Mouse (Mus musculus): ENCODE measurements around the gene Rnf180. TPM values are rescaled to one million over a fixed set of nuclear protein-coding genes. Genes with fewer than 3 reads are reported as not detected.
"Not testable (repeated sequence)": the region's sequence is repeated elsewhere in the genome, so short reads cannot be mapped to it uniquely, and the experiment has no call there.

The Rnf180 gene
- 22.5 and 22.6 TPM in 2 replicates for polyA plus RNA-seq (2015; fragmentation: Nextera tagmentation; extraction: Ambion mirVana)

- Histone ChIP-seq H3K9me3 (no peaks in the 10 kb centered on the region), H3K27ac (replicated peaks) (peak within 1 kb of the TSS; percentile 82), H3K4me2 (peak within 1 kb of the TSS; percentile 79), H3K27me3 (no peaks in the 10 kb centered on the region), H3K9ac (peak within 1 kb of the TSS; percentile 93), H3K4me3 (peak within 1 kb of the TSS; percentile 81), H3K4me1 (replicated peaks) (peaks cover 30% of the 10 kb centered on the region), H3K36me3 (no peaks in the 10 kb centered on the region)
- WGBS = 53% methylated on average over 11 of the region's 11 CpGs
- ATAC-seq (ENCODE audit: low read depth) = no peak
Observed at GRCm38 (mm10) chr13:105294715-105295114, at the start of gene Rnf180. Rnf180 (minus strand) TSS chr13:105294815.

GRCm38 (mm10) chr13:105331199-105331968, 36.8 kb upstream of the Rnf180 start:
- Histone ChIP-seq H3K4me3 (no peak overlapping the region), H3K27ac (replicated peaks) (no peak overlapping the region), H3K36me3 (no peaks in the 10 kb centered on the region), H3K9ac (no peak overlapping the region), H3K27me3 (no peaks in the 10 kb centered on the region), H3K4me1 (replicated peaks) (no peaks in the 10 kb centered on the region), H3K4me2 (no peak overlapping the region), H3K9me3 (no peaks in the 10 kb centered on the region)
- WGBS = 81% methylated on average over 5 of the region's 5 CpGs
- no peak for ATAC-seq (ENCODE audit: low read depth)

- no peak overlapping the region for H3K9ac ChIP-seq
- no peak overlapping the region for H3K4me3 ChIP-seq
- WGBS = 76% methylated on average over 1 of the region's 1 CpGs
- ATAC-seq (ENCODE audit: low read depth) = no peak
- no peak overlapping the region for H3K27ac ChIP-seq (replicated peaks)
- H3K27me3 ChIP-seq = no peaks in the 10 kb centered on the region
- H3K36me3 ChIP-seq = no peaks in the 10 kb centered on the region
- H3K4me1 ChIP-seq (replicated peaks) = no peaks in the 10 kb centered on the region
- H3K9me3 ChIP-seq = no peaks in the 10 kb centered on the region
- no peak overlapping the region for H3K4me2 ChIP-seq
Observed at GRCm38 (mm10) chr13:105326946-105327345, 32.3 kb upstream of the Rnf180 start.

GRCm38 (mm10) chr13:105316926-105317325, 22.3 kb upstream of the Rnf180 start:
- no peaks in the 10 kb centered on the region for H3K36me3 ChIP-seq
- no peaks in the 10 kb centered on the region for H3K9me3 ChIP-seq
- no peak overlapping the region for H3K4me3 ChIP-seq
- H3K4me1 ChIP-seq (replicated peaks) = no peaks in the 10 kb centered on the region
- no peak for ATAC-seq (ENCODE audit: low read depth)
- H3K27me3 ChIP-seq = no peaks in the 10 kb centered on the region
- no peak overlapping the region for H3K9ac ChIP-seq
- H3K27ac ChIP-seq (replicated peaks) = no peak overlapping the region
- H3K4me2 ChIP-seq = no peak overlapping the region
- 90% methylated on average over 1 of the region's 1 CpGs for WGBS

GRCm38 (mm10) chr13:105316009-105316408, 21.4 kb upstream of the Rnf180 start:
- H3K27ac ChIP-seq (replicated peaks) = no peak overlapping the region
- H3K4me2 ChIP-seq = no peak overlapping the region
- H3K36me3 ChIP-seq = no peaks in the 10 kb centered on the region
- H3K9me3 ChIP-seq = no peaks in the 10 kb centered on the region
- WGBS = 87% methylated on average over 6 of the region's 6 CpGs
- no peaks in the 10 kb centered on the region for H3K27me3 ChIP-seq
- no peaks in the 10 kb centered on the region for H3K4me1 ChIP-seq (replicated peaks)
- no peak overlapping the region for H3K9ac ChIP-seq
- no peak for ATAC-seq (ENCODE audit: low read depth)
- H3K4me3 ChIP-seq = no peak overlapping the region

- 84% methylated on average over 6 of the region's 6 CpGs for WGBS
- H3K4me1 ChIP-seq (replicated peaks) = no peaks in the 10 kb centered on the region
- H3K27me3 ChIP-seq = no peaks in the 10 kb centered on the region
- H3K36me3 ChIP-seq = no peaks in the 10 kb centered on the region
- H3K27ac ChIP-seq (replicated peaks) = no peak overlapping the region
- H3K9me3 ChIP-seq = no peaks in the 10 kb centered on the region
- H3K9ac ChIP-seq = no peak overlapping the region
- ATAC-seq (ENCODE audit: low read depth) = no peak
- no peak overlapping the region for H3K4me2 ChIP-seq
- H3K4me3 ChIP-seq = no peak overlapping the region
Observed at GRCm38 (mm10) chr13:105312763-105313162, 18.1 kb upstream of the Rnf180 start.

GRCm38 (mm10) chr13:105310562-105310961, 15.9 kb upstream of the Rnf180 start:
- H3K9me3 ChIP-seq; H3K27me3 ChIP-seq; H3K4me2 ChIP-seq; H3K27ac ChIP-seq (replicated peaks); H3K9ac ChIP-seq; H3K4me3 ChIP-seq; ATAC-seq (ENCODE audit: low read depth); H3K36me3 ChIP-seq; H3K4me1 ChIP-seq (replicated peaks): not testable (repeated sequence)
- WGBS = 80% methylated on average over 4 of the region's 4 CpGs

GRCm38 (mm10) chr13:105305513-105305912, 10.9 kb upstream of the Rnf180 start:
- no peak overlapping the region for H3K9ac ChIP-seq
- H3K9me3 ChIP-seq = no peaks in the 10 kb centered on the region
- H3K27ac ChIP-seq (replicated peaks) = no peak overlapping the region
- no peaks in the 10 kb centered on the region for H3K36me3 ChIP-seq
- no peak overlapping the region for H3K4me2 ChIP-seq
- no peak overlapping the region for H3K4me3 ChIP-seq
- 92% methylated on average over 2 of the region's 2 CpGs for WGBS
- no peak for ATAC-seq (ENCODE audit: low read depth)
- no peaks in the 10 kb centered on the region for H3K4me1 ChIP-seq (replicated peaks)
- no peaks in the 10 kb centered on the region for H3K27me3 ChIP-seq

- H3K4me2 ChIP-seq = no peak overlapping the region
- H3K27ac ChIP-seq (replicated peaks) = no peak overlapping the region
- no peak overlapping the region for H3K4me3 ChIP-seq
- WGBS = 51% methylated on average over 4 of the region's 4 CpGs
- H3K9ac ChIP-seq = no peak overlapping the region
- no peaks in the 10 kb centered on the region for H3K36me3 ChIP-seq
- no peaks in the 10 kb centered on the region for H3K4me1 ChIP-seq (replicated peaks)
- no peaks in the 10 kb centered on the region for H3K9me3 ChIP-seq
- ATAC-seq (ENCODE audit: low read depth) = no peak
- no peaks in the 10 kb centered on the region for H3K27me3 ChIP-seq
Observed at GRCm38 (mm10) chr13:105304054-105304453, 9.4 kb upstream of the Rnf180 start.

GRCm38 (mm10) chr13:105300009-105300346, 5.4 kb upstream of the Rnf180 start:
- no peak overlapping the region for H3K4me2 ChIP-seq
- 82% methylated on average over 4 of the region's 4 CpGs for WGBS
- H3K4me1 ChIP-seq (replicated peaks) = no peaks in the 10 kb centered on the region
- H3K27ac ChIP-seq (replicated peaks) = no peak overlapping the region
- no peaks in the 10 kb centered on the region for H3K9me3 ChIP-seq
- no peak overlapping the region for H3K4me3 ChIP-seq
- ATAC-seq (ENCODE audit: low read depth) = no peak
- no peaks in the 10 kb centered on the region for H3K36me3 ChIP-seq
- no peaks in the 10 kb centered on the region for H3K27me3 ChIP-seq
- no peak overlapping the region for H3K9ac ChIP-seq

- no peaks in the 10 kb centered on the region for H3K36me3 ChIP-seq
- no peak for ATAC-seq (ENCODE audit: low read depth)
- H3K4me3 ChIP-seq = no peak overlapping the region
- H3K4me2 ChIP-seq = no peak overlapping the region
- H3K4me1 ChIP-seq (replicated peaks) = peaks cover 4% of the 10 kb centered on the region; the same call in 1 of the 2 replicates
- H3K9me3 ChIP-seq = no peaks in the 10 kb centered on the region
- H3K9ac ChIP-seq = no peak overlapping the region
- no peaks in the 10 kb centered on the region for H3K27me3 ChIP-seq
- WGBS = 66% methylated on average over 4 of the region's 4 CpGs
- no peak overlapping the region for H3K27ac ChIP-seq (replicated peaks)
Observed at GRCm38 (mm10) chr13:105299162-105300008, 4.8 kb upstream of the Rnf180 start.
